Mouse (Mus musculus): ENCODE data around the gene Nfatc3.

The Nfatc3 gene

DNA sequence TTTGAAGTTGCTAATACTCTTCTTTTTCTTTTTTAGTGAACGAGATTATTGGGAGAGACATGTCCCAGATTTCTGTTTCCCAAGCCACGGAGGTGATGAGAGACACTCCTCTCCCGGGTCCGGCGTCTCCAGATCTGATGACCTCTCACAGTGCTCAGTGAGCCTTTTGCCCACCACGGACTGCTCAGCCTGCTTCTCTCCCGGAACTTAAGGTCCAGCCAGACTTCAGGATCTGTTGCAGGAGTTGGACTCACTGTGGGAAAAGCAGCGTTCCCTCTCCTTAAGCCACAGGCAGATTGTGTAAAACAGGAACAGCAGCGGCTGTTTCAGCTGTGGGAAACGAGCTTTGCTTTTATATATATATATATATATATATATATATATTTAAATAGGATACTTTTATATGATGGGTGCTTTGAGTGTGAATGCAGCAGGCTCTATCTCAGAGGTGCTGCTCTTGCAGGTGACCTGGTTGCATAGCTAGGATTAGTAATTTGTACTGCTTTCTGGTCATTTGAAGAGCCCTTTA lies 69.3 kb downstream of the Nfatc3 start:
- no peak for DNase-seq (ENCODE audit: low spot score)

DNA sequence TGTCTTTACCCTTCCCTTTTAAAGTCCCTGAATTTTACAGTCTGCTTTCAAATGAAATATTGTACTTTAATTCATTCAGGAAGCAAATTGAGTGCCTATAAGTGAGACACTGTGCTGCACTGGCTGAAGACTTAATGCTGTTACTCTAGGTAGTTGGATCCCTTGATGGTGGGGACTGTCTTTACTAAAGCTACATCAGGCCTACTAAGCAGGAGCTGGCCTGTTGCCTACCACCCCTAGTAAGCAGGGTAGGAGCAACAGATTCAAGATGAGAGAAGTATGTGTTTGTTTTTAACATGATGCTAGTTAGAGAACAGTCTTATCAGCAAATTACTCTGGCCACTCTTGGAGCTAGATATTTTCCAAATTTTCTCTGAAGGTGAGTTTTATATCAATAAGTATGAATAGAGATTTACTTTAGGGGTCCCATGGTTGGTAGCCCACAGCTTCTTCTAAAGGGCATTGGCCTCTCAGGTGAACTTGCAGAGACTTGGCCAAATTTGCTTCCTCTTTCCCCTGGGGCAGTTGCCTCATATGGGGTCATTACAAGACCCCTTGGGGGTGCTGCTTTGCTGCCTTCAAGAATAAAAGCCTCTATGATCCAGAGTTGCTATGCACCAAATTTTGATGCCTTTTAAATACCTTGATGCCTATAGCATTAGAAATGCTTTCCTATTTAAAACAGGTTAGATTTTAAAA lies 70.7 kb downstream of the Nfatc3 start:
- no peak for DNase-seq (ENCODE audit: low spot score)

DNA sequence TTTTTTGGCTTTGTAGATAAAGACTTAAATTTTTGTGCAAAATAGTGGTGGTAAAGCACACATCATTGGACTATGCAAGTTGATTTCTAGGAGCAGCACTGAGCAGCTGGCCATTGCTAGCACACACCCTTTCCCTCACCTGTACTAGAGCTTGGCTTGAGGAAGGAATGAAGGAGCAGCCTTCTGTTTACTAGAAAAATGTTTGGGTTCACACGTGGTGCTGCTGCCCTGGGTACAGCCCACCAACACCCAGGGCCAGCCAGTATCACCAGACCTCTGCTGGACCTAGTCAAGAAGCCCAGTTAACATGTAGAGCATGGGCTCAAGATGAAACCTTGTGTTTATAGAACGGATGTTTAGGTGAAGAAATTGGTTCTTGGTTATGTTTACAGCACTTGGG lies 71.4 kb downstream of the Nfatc3 start:
- no peak for DNase-seq (ENCODE audit: low spot score)

DNA sequence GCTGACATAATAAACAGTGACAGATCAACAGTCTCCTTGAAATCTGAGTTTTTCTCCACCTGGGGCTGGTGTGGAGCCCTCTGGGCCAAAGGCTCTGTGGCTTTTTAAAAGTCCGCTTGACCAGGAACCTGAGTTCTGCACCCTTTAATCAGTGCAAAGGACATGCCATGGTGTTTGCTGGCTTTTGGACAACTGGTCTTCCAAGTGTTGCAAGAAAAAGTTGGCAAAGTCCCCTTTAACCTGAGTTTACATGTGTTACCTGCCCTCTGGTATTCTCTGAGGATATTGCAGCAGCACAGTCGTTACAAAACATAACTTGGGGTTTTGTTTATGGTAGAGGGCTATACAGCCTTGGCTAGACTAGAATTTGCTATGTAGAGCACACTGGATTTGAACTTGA lies 71.9 kb downstream of the Nfatc3 start:
- no peak for DNase-seq (ENCODE audit: low spot score)

DNA sequence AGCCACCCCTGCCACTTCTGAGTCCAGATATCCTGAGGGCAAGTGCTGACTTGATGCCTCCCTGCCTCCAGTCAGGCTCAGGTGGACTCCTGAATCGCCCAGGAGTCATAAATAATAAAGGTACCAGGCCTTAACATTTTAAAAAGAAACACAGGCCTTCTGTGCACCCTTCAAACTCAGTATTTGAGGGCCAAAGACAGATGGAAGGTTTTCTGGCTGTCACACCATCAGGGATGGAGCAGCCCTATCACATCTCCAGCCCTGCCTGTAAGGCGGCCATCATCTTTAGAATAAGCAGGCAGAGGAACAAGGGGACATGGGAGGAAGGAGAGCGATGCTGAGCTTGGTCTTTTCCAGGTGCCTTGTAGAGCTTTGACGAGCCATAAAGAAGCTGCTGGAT lies 72.4 kb downstream of the Nfatc3 start:
- DNase-seq (ENCODE audit: low spot score): no peak

DNA sequence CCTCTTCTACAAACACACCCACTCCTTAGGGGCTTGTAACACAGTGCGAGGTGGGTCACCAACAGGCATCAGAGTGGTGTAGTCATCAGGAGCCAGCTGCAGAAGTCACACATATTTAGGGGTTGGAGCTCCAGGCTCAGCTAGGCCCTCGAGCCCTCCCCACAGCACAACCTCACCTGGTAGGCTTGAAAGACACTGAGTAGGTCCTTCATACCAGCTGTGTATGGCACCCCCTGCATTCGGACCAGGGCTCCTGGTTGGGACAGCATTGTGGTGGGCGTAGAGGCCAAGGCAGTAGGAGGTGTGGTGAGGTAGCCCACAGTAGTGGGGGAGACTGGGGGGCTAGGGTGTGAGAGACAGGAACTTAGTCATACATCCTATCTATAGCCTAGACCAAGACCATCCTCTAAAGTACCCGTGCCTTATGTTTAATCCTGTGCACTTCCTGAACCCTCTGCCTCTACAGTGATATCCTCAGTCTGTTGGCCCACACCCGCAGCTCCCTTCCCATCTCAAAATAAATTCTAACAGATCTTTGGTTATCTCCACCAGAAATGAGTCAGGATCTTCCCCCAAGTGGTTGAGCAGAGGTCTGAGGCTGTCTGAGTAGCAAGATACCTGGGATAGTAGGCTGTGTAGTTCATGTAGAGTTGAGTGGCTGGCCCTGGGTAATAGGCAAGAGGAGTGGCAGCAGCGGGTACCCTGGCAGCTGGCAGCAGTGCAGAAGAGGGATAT lies 73.0 kb downstream of the Nfatc3 start:
- no peak for DNase-seq (ENCODE audit: low spot score)

DNA sequence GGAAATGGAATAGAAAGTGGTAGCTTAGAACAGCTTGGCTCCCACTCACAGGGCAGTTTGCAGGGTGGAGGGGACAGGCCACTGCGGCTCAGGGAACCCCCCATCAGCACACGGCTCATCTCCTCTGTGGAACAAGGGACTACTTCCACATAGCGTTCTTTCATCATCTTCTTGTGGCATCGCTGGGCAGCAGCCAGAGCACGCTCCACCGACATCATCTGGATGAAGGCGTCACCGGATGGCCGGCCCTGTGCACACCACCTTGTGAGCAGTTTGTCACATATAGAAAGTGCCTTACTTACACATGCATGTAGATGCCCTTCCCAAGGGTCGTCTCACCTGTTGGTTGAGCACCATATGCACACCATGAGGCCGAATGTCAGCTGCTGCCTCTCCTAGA lies 73.7 kb downstream of the Nfatc3 start:
- no peak for DNase-seq (ENCODE audit: low spot score)

DNA sequence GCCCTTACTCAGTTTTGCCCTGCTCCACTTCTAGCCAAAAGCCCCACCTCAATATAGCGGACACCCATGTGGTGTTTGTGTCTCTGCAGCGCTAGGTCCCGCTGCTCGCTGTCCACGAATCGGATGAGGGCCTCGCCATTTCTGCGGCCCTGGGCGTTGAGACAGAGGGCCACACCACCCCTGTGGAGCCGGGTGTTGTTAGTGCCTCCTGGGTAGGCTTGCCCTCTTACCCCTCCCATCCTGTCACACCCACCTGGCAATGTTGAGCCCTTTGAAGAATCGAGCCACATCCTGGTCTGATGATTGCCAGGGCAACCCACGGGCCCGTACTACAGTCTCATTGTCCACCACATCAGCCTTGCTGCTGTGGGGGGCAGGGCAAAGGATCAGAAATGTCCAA lies 74.9 kb downstream of the Nfatc3 start:
- DNase-seq (ENCODE audit: low spot score): no peak

DNA sequence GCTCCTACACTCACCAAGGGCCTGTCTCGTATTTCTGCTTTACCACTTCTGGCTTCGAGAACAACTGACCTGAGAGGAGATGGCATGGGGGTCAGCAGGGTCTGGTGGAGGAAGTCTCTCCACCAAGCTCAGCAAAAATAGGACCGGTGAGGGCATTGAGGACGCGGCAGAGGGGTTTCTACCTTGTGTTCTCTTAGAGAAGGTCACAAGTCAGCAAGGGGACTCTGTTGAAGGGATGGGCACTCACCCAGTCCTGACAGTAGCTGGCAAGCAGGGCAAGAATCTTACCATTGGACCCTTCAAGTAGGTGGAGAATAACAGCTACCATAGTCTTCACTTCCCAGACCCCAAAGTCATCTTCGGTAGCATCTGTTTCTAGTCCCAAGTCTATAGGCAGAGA lies 75.3 kb downstream of the Nfatc3 start:
- no peak for DNase-seq (ENCODE audit: low spot score)

DNA sequence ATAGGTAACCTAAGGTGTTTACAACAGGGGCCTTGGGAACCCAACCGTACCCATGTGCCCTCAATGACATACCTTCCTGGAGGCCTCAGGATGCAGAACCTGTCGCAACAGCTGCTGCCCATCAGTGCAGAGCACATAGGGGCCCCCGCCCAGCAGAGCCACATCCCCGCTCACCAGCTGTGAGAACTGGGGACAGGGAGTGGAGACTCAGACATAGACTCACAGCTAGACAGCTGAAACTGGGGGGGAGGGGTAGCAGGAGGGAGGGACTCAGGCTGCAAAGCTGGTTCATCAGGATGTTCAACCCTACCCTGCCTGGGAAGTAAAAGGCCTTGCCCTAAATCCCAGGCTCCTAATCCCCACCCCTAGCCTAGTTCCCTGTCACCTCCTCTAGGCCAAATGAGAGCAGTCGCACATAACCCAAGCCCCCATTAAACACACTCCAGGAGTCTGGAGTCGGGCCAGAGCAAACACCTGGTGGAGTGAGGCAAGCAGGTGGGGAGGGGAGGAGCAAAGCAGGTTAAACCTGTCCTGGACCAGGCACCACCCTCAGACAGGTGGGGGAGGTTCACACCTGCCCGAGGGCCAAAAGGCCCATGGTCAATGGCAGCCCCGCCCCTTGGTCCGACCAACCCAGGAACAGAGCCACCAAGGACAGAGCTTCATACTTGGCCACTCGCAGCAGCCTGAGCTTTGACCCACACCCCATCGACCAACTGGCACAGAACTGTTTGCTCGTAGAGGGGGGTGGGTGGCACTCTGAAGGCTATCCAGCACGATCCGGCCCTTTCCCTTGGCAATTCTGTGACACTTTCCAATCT lies 76.3 kb downstream of the Nfatc3 start:
- no peak for DNase-seq (ENCODE audit: low spot score)

DNA sequence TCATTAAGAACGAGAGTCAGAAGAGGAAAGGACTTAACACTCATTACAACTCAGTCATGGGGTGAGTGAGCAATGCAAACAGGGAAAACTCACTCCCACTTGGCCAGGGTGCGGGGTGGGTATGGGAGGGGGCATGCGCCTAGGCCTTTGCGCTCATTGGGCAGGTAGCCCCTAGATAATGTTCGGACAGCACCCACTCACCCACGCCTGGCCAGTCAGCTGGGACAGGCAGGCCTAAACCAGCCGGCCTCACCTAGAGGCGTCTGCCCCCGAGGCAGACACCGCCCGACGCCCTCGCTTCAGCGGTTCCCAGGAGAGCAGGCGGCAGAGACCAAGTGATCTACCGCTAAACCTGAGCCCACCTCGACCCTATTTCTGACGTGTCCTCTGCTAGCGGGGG lies 77.0 kb downstream of the Nfatc3 start:
- DNase-seq (ENCODE audit: low spot score): no peak

DNA sequence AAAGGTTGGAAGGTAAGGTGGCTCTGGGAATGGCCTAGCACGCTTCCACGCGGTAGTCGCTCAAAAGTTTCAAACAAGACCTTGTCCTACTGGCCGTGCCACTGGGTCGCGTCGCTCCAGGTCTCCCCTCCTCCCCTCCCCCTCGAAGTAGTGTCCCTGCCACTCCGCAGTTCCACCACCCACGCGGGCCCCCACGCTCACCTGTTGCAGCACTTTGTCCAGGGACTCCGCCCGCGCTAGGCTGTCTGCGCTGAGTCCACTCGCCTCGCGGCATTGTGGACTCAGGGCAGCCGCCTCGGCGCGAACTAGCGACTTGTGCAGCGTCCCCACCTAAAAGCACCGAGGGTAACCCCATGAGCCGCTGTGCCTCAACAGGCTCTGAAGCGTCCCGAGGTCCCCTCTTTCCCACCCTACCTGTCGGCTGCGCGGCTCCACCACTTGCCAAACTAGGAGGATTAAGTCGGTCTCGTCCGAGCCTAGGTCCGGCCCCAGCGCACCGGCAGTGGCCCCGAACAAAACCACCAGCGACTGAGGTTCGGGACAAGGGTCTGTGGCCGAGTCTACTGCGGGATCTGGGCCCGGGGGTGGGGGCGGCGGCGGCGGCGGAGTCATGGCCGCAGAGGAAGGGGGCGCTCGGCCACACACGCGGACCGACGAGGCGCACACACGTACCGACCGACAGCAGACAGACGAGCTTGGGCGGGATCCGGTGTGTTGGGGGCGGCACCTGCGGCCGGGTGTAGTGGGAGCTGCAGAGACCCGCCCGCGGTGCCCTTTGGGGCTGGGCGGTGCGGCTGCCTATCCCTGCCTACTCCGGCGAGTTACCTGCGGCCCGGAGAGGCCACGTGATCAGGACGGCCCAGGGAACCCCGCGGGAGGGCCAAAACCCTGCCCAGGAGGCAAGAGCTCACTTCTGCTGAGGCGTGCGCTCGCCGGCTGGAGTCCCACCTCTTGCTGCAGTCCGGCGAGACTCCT lies 77.8 kb downstream of the Nfatc3 start, which contains the start of gene Esrp2:
Gene Esrp2 (minus strand): TSS at position 819 of the 975 bp plus-strand sequence.
- no peak for DNase-seq (ENCODE audit: low spot score)

DNA sequence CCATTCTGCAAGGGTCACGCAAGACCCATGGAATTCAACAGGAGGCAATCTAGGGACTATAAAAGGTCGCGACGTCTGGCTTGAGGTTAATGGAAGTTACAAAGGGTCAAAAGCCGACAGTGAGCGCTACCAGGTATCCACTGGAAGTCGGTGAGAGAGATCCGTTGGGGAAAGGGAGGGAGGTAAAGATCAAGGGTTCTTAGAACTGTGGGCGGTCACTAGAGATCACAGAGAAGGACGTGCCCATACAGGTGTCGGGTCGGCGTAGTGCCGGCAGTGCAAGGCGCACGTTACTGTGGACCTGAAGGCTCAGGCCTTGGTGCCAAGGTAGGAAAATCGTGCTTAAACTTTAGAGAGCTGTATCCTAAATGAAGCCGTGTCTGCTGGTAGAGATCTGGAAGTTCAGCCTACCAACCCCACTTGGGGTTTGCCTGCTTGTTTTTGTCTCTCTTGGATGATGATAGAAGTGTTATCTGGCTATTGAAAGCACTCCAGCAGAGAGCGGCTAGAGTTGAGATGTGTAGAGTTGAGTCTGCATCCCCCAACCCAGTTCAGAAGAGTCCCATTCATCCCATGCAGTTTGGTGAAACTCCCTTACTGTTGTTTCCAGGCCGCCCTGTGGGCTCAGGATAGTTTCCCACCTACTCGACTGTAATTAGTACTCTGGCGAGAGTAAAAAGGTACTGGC lies 78.7 kb downstream of the Nfatc3 start:
- no peak for DNase-seq (ENCODE audit: low spot score)

DNA sequence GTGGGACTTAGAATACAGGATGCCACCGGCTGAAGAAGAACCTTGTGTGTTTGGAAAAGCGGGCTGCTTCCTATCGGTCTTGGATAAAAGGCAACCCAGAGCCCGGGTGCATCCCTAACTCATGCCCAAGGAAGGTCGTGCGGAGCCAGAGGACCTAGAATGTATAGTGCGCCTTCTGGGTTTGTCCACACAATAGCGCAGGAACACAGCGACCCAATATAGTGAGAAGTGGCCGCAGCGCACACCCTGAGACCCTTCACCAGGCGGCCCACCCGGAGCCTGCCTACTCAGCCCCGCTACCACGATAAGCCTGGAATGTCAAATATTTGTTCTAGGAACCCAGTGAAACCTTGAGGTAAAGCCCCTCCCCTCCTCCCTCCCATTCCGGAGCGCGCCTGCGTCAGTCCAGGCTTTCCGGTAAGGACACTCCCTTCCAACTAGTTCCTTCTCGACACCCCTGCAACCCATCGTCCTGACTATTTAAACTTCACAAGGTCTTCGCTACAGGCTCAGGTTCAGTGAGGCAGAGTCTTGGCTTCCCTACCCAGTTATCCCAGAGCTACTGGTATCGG lies 79.4 kb downstream of the Nfatc3 start:
- DNase-seq (ENCODE audit: low spot score): no peak

DNA sequence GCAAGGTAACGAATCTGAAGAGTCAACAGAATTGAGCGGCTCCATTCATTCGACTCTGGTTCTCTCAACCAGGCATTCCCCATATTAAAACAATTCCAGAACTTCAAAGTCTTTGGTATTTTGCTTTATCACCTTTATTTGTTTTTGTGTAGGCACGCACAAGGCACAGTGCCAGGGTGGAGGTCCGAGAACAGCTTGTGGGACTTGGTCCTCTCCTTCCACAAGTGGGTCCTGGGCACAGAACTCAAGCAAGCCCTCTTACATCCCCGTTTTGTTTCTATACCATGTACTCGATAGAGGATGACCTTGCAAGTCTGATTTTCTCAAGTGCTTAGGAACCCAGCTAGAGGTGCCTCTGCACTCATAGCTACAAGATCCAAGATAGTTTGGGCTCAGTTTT lies 80.0 kb downstream of the Nfatc3 start:
- DNase-seq (ENCODE audit: low spot score): no peak

DNA sequence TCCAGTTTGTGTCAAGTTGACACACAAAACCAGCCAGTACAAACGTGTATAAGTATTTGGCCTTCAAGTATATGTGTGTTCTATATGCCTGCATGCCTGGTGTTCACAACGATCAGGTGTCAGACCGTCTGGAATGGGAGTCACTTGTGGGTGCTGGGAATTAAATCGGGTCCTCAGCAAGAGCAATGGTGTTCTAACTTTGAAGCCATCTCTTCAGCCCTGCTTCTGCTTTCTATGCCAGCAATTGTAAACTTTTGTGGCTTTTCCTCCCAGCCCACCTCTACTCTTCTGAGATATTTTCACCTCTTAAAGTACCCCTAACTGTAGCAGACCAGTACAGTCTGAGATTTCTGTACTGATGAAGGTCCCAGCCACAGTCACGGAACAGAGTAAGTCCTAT lies 81.6 kb downstream of the Nfatc3 start:
- DNase-seq (ENCODE audit: low spot score): no peak

DNA sequence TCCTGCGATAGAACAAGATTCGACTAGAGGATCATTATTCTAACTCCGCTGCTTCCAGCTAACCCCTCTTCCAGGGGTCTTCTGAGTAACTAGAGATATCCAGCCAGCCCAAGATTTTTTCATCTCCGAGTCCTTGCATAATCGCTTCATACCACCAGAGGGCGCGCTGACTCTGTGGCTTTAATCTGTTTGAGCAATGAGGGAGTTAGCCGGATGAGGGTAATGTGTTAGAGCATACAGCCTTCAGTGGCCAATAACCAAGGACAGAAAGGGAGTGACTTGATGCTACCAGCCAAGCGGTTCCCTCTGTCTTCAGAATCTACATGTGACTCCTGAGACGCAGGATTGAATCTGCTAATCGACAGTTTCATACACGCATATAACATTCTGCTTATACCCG lies 82.1 kb downstream of the Nfatc3 start:
- peak; percentile 84 for DNase-seq (ENCODE audit: low spot score)

DNA sequence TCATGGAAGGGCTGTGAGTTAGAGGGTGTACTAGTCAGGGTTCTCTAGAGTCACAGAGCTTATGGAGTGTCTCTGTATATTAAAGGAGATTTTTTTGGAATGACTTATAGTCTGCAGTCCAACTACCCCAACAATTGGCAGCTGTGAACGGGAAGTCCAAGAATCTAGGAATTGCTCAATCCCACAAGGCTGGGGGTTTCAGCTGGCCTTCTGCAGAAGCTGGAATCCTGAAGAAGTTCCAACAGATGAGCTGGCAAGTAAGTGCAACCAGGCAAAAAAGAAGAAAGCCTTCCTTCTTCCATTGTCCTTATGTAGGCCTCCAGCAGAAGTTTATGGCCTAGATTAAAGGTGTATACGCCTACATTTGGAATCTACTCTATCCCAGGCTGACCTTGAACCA lies 86.7 kb downstream of the Nfatc3 start:
- no peak for DNase-seq (ENCODE audit: low spot score)

DNA sequence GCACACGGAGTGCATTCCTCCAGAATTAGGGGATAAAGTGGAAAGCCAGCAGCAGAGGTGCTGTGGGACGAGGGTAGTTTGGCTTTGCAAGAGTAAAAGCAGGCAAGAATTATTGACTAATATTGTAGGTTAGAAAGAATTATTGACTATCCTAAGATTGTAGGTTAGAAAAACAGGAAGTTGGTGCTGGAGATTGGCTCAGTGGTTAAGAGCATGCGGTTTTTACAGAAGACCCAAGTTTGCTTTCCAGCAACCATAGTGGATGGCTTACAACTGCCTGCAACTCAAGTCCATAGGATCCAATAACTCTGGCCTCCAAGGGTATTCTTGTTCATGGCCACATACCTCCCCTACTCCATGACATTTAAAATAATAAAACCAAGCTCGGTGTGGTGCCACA lies 87.4 kb downstream of the Nfatc3 start:
- no peak for DNase-seq (ENCODE audit: low spot score)

DNA sequence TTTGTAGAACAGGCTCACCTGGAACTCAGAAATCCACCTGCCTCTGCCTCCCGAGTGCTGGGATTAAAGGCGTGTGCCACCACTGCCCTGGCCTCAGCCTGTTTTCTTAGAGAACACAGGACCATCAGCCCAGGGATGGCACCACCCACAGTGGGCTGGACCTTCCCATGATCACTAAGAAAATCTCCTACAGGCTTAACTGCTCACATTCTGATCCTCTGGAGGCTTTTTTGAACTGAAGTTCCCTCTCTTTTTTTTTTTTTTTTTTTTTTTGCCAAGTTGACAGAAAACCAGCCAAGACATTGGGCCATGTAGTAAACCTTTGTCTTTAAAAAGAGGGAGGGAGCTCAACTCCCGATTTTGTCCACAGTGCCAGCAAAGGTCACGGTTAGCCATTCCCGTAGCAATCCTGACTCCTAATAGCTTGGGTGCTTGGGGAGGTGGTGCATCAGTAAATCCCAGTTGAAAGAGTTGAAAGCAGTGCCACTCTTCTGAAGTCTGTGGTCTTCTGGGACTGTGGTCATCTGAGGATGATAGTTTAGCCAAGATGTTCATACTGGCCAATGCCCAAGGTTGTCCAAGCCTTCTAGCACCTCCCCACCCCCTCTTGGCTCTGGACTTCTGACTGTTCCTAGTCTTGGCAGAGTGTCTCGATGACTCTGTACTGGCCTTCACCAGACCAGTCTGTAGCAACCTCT lies 89.4 kb downstream of the Nfatc3 start:
- no peak for DNase-seq (ENCODE audit: low spot score)
